Mouse (Mus musculus): ENCODE data around the gene Hist1h2af. TPM values are rescaled to one million over a fixed set of nuclear protein-coding genes. Genes with fewer than 3 reads are reported as not detected.
"Not testable (repeated sequence)": the region's sequence is repeated elsewhere in the genome, so short reads cannot be mapped to it uniquely, and the experiment has no call there.

Hist1h2af gene
- total RNA-seq, 4 experiments from 2014 or later: 1.7 to 10.6 (median 3.0) TPM; not detected in 1

- DNase-seq (ENCODE audit: low spot score in 2 of 2): peak in 1 of 2 experiments; percentile 35
Measured at GRCm38 (mm10) chr13:23534368-23535131, 844 bp downstream of the Hist1h2af start.

DNA sequence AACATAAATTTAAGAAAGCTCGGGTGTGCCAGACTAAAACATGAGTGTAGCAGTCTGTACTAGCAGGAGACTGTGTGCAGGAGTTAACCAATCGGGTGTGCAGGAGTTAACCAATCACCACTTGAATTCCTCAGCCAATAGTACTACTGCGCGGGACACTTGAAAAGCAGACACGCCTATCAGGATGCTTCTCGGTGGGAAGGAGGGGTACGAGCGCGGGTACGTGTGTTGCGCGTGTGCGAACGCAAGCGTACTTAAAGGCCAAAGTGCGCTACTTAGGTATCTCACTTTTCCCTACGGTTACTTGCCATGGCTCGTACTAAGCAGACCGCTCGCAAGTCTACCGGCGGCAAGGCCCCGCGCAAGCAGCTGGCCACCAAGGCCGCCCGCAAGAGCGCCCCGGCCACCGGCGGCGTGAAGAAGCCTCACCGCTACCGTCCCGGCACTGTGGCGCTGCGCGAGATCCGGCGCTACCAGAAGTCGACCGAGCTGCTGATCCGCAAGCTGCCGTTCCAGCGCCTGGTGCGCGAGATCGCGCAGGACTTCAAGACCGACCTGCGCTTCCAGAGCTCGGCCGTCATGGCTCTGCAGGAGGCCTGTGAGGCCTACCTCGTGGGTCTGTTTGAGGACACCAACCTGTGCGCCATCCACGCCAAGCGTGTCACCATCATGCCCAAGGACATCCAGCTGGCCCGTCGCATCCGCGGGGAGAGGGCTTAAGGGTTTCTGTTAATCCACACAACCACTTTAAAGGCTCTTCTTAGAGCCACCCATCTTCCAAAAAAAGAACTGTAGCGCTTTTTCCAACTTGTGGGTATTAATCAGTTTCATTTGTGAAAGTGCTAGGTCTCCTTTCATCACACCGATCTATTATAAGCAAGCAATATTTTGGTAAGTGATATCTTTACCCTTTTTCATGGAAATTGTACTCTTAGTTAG is 1.7 kb downstream of the Hist1h2af start, which contains the start of gene Hist1h3g:
Gene Hist1h3g (plus strand): TSS at position 286 of the 939 bp plus-strand sequence.
- DNase-seq (ENCODE audit: low spot score in 2 of 2): peak; percentile 75 to 92

GRCm38 (mm10) chr13:23536076-23536822 is 2.5 kb downstream of the Hist1h2af start:
- no peak for DNase-seq (ENCODE audit: low spot score in 2 of 2)

GRCm38 (mm10) chr13:23537006-23537710 is 3.5 kb downstream of the Hist1h2af start:
- no peak for DNase-seq (ENCODE audit: low spot score in 2 of 2)

DNA sequence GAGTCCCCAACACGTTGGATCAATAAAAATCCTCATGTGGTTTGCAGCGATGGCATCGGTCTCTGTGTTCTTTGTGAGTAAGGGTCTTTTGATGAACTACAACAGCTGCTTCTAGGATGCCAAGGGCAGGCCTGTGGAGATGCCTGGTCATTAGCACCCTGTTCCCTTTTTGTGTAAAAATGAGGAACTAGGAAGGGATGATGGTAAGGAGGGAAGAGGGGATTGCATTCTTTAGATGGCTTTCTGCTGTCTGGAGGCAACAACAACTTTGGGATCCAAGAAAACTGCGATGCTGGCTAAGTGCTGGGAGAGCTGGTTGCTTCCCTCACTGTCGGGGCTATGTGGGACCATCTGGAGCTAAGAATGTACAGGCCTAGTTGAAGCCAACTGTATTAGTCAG is 4.5 kb downstream of the Hist1h2af start:
- no peak for DNase-seq (ENCODE audit: low spot score in 2 of 2)

DNA sequence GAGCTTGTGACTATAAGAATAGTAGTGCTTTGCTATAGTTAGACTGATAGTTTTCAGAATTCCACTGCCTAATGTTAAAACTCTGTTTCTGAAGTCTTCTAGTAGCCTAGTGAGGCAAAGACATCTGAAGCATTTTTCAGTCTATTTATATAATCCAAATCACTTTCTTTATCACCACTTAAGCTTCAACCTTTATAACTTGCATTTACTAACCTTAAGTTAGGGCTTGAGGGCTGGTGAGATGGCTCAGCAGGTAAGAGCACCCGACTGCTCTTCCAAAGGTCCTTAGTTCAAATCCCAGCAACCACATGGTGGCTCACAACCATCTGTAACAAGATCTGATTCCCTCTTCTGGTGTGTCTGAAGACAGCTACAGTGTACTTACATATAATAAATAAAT is 6.1 kb downstream of the Hist1h2af start:
- DNase-seq (ENCODE audit: low spot score in 2 of 2): not testable (repeated sequence)

DNA sequence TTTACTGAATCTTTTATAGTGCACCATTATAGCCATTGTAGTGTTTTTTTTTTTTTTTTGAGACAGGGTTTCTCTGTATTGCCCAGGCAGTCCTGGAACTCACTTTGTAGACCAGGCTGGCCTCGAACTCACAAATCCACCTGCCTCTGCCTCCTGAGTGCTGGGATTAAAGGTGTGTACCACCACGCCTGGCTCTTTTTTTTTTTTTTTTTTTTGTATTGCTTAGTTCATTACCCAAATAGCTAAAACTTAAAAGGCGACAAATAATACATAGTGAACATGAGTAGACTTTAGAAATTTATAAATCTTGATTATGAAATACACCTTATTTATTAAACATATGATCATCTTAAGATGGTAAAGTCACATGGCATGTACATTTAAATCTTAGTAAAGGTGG is 7.8 kb downstream of the Hist1h2af start:
- no peak for DNase-seq (ENCODE audit: low spot score in 2 of 2)

- DNase-seq (ENCODE audit: low spot score in 2 of 2): not testable (repeated sequence)
Measured at GRCm38 (mm10) chr13:23542225-23542980, 8.7 kb downstream of the Hist1h2af start.

- peak in 1 of 2 experiments; percentile 85 for DNase-seq (ENCODE audit: low spot score in 2 of 2)
Measured at GRCm38 (mm10) chr13:23542999-23543607, 9.4 kb downstream of the Hist1h2af start, which contains the start of gene Hist1h2bh. TSS of gene Hist1h2bh (minus strand) at chr13:23543392.

GRCm38 (mm10) chr13:23543965-23544786 is 10.5 kb downstream of the Hist1h2af start, which contains the start of gene Hist1h3f:
TSS of gene Hist1h3f (plus strand) at chr13:23544052.
- peak in 1 of 2 experiments; percentile 63 for DNase-seq (ENCODE audit: low spot score in 2 of 2)

DNA sequence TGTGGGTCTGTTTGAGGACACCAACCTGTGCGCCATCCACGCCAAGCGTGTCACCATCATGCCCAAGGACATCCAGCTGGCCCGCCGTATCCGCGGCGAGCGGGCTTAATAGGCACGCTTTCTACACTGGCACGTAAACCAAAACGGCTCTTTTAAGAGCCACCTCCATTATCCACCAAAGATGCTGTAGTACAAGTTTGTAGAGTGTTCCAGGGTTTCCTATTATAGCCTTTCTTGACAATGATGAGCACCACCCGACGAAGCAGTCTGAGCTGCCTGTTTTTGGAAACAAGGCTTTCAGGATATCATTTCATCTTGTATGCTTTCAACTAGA is 11.0 kb downstream of the Hist1h2af start:
- DNase-seq (ENCODE audit: low spot score in 2 of 2): not testable (repeated sequence)

- DNase-seq (ENCODE audit: low spot score in 2 of 2): no peak
Measured at GRCm38 (mm10) chr13:23546694-23547093, 13.0 kb downstream of the Hist1h2af start.

GRCm38 (mm10) chr13:23550761-23551145 is 17.0 kb downstream of the Hist1h2af start:
- no peak for DNase-seq (ENCODE audit: low spot score in 2 of 2)

DNA sequence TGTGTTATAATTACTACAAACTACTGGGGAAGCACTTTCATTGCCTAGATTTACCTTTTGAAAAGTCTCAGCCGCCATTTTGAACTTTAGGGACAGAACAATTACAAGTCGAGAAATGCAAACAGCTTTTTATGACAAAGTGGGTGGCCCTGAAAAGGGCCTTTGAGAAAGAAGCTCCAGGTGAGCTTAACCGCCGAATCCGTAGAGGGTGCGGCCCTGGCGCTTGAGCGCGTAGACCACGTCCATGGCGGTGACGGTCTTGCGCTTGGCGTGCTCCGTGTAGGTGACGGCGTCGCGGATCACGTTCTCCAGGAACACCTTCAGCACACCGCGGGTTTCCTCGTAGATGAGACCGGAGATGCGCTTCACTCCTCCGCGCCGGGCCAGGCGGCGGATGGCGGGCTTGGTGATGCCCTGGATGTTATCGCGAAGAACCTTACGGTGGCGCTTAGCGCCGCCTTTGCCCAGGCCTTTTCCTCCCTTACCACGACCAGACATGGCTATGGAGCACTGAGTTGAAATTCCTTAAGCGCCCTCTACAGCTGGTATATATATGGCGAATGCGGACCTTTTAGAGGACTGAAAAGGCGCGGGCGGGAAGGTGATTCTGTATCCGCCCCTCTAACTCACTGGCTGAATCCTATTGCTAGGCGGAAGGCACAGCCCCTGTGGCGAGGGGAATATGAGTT is 17.6 kb downstream of the Hist1h2af start, which contains the start of gene Hist1h4f:
Gene Hist1h4f (minus strand): TSS at position 503 of the 689 bp plus-strand sequence.
- DNase-seq (ENCODE audit: low spot score in 2 of 2): peak; percentile 88 to 91

DNA sequence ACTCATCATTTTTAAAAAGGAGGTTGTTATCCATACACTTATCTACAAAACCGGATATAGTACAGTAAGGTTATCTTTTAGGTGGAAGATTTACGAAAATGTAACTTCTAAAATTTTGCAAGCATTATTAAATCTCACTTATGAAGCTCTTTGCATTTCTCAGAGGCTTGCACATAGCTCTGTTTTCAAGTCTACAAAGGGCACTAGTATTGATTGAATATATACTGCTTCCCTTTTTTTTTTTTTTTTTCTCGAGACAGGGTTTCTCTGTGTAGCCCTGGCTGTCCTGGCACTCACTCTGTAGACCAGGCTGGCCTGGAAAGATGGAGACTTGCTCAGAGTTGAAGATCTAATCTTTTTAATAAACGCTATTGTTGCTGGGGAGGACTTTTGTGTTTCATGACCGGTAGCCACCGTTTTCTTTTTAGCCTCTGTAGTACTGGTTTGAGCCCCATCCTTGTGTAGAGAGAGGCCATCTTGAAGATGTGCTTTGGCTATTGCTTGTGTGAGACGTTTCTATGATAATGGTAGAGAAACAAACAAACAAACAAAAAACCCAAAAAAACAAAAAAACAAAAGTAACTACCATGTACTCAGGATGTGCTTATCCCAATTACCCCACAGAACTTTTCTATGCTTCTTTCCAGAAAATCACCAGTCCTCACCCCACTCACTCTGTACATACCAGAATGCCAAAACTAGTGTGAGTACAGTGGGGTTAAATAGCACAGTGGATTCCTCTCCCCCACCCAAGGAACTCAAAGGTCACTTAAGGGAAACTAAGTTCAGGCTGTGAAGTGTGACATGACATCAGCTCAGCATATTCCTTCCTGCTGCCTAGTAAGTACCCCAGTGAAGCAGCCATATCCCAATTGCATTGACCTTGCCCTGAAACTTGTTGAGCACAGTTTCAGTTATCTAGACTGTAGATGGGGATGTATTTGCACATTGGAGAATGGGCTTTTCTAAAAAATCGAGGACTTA is 18.5 kb downstream of the Hist1h2af start:
- no peak for DNase-seq (ENCODE audit: low spot score in 2 of 2)

DNA sequence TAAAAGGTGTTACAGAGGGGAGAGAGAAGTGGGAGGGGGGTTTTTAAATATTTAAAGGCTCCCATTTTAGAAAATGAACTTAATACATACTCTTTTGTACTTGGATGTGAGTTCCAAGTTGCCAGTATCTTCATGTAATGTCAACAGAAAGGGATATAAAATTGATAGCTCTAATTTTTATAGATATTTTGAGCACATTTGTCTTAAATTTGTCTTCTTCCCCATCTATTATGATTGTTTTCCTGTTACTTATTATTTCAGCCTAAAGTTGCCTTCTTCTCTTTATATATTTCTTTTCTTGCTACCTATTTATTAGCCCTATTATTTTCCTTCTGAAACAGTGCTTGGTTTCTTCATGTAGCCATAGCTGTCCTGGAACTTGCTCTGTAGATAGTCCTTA is 19.3 kb downstream of the Hist1h2af start, which contains the start of gene Hist1h1d:
Gene Hist1h1d (plus strand): TSS at position 301 of the 400 bp plus-strand sequence.
- DNase-seq (ENCODE audit: low spot score in 2 of 2): no peak
